In genomic region chr6:39146041-39146440, GRCm38 (mm10) we compare ENCODE assay signal across 8 mouse cellular contexts. TPM values are rescaled to one million over a fixed set of nuclear protein-coding genes. Genes with fewer than 3 reads are reported as not detected.
DNase-seq lines count a peak whose midpoint lies in the region; ATAC-seq and TF ChIP-seq lines count a peak whose summit lies in the region.
"Had no signal": no experiment of that assay in that cellular context is flagged by ENCODE, and none has a peak within 500 bp of the region (broad histone marks: within the 10 kb centered on the region; RNA-seq: fewer than 3 reads in every experiment).

No protein-coding gene starts in this region.

- peak; percentile 60 for DNase-seq in hindbrain, embryonic 14.5 days (ENCODE audit: low spot score)
- no peak for DNase-seq in hindbrain, embryonic 10.5 days (ENCODE audit: low spot score)
- DNase-seq in lung, embryonic 14.5 days: peak; percentile 59
- DNase-seq in lung, postnatal 4 days: no peak
- DNase-seq in Patski (ENCODE audit: low read depth, low spot score): no peak
- peak; percentile 17 for DNase-seq in forelimb bud, embryonic 11.5 days (ENCODE audit: low read depth, low spot score)
- DNase-seq in layer of hippocampus, postnatal 25 days (ENCODE audit: extremely low spot score in 1 of 2, low spot score in 1 of 2): no peak
- DNase-seq: heart, postnatal 36 days had no signal

- in situ Hi-C loops in Patski (cut with MboI; ENCODE audit: low pct_unique_long_range_greater_than_20kb): no loop called here

- 50% methylated on average over 6 of the region's 6 CpGs for WGBS in hindbrain, embryonic 14.5 days
- WGBS in hindbrain, embryonic 10.5 days: 61% methylated on average over 6 of the region's 6 CpGs
- 57% methylated on average over 6 of the region's 6 CpGs for WGBS in lung, embryonic 14.5 days

- no peak overlapping the region for H3K27ac ChIP-seq in hindbrain, embryonic 14.5 days
- no peak overlapping the region for H3K27ac ChIP-seq in hindbrain, embryonic 10.5 days
- H3K27ac ChIP-seq in lung, embryonic 14.5 days (ENCODE audit: low read depth): no peak overlapping the region

- POLR2A ChIA-PET in Patski (lab: Charles Lee): no interaction called here

- no peaks in the 10 kb centered on the region for H3K27me3 ChIP-seq in hindbrain, embryonic 14.5 days (ENCODE audit: control insufficient read depth, insufficient read depth, low read length)
- H3K27me3 ChIP-seq in hindbrain, embryonic 10.5 days (ENCODE audit: insufficient read depth, poor library complexity, severe bottlenecking): no peaks in the 10 kb centered on the region
- H3K27me3 ChIP-seq in lung, embryonic 14.5 days (ENCODE audit: insufficient read depth, low read length): no peaks in the 10 kb centered on the region
- no peaks in the 10 kb centered on the region for H3K27me3 ChIP-seq in Patski

- no peak overlapping the region for H3K9ac ChIP-seq in hindbrain, embryonic 14.5 days
- no peak overlapping the region for H3K9ac ChIP-seq in lung, embryonic 14.5 days

- no peak for ATAC-seq in hindbrain, embryonic 14.5 days (ENCODE audit: low FRiP score)
- ATAC-seq in lung, embryonic 14.5 days (ENCODE audit: insufficient read depth): no peak
- ATAC-seq in Patski: no peak

- H3K9me3 ChIP-seq in hindbrain, embryonic 14.5 days (ENCODE audit: control insufficient read depth, low read length): no peaks in the 10 kb centered on the region
- no peaks in the 10 kb centered on the region for H3K9me3 ChIP-seq in hindbrain, embryonic 10.5 days
- no peaks in the 10 kb centered on the region for H3K9me3 ChIP-seq in lung, embryonic 14.5 days (ENCODE audit: low read depth, low read length)

- H3K4me2 ChIP-seq in hindbrain, embryonic 14.5 days (replicated peaks): no peak overlapping the region
- no peak overlapping the region for H3K4me2 ChIP-seq in lung, embryonic 14.5 days

- H3K36me3 ChIP-seq in hindbrain, embryonic 14.5 days (replicated peaks; ENCODE audit: control insufficient read depth, insufficient read depth): peaks cover 83% of the 10 kb centered on the region
- H3K36me3 ChIP-seq in hindbrain, embryonic 10.5 days: peaks cover 88% of the 10 kb centered on the region
- peaks cover 61% of the 10 kb centered on the region for H3K36me3 ChIP-seq in lung, embryonic 14.5 days (ENCODE audit: insufficient read depth)

- H3K4me1 ChIP-seq in hindbrain, embryonic 14.5 days (replicated peaks; ENCODE audit: control insufficient read depth, insufficient read depth, low read length): no peaks in the 10 kb centered on the region
- no peaks in the 10 kb centered on the region for H3K4me1 ChIP-seq in hindbrain, embryonic 10.5 days (replicated peaks)
- no peaks in the 10 kb centered on the region for H3K4me1 ChIP-seq in lung, embryonic 14.5 days (ENCODE audit: insufficient read depth)

- CTCF ChIA-PET in Patski (lab: Charles Lee): interaction anchor here (0.9 to 1.5 kb wide), 3 partner anchors 9 to 14 kb away, joined by 3 to 5 read pairs (median 4); no protein-coding TSS in a partner anchor

- H3K4me3 ChIP-seq in hindbrain, embryonic 14.5 days (replicated peaks; ENCODE audit: low read length): no peak overlapping the region
- no peak overlapping the region for H3K4me3 ChIP-seq in hindbrain, embryonic 10.5 days
- no peak overlapping the region for H3K4me3 ChIP-seq in lung, embryonic 14.5 days (ENCODE audit: low read depth, low read length)

- peak; percentile 54 for TF ChIP-seq CTCF in lung, embryonic 14.5 days (IDR thresholded peaks at IDR 0.05; ENCODE audit: low read depth)
- TF ChIP-seq CTCF in Patski (IDR thresholded peaks at IDR 0.05): peak; percentile 45

RNA-seq across cellular contexts. Expression of gene Parp12, which starts 27.9 kb away (rescaled TPM):
- polyA plus RNA-seq in hindbrain, embryonic 14.5 days (2014; fragmentation: Nextera tagmentation; extraction: Ambion mirVana): 3.3 and 3.9 TPM in 2 replicates
- polyA plus RNA-seq in hindbrain, embryonic 10.5 days (2016; fragmentation: Nextera tagmentation; extraction: Ambion mirVana): 1.6 and 2.1 TPM in 2 replicates
- 7.4 and 9.8 TPM in 2 replicates for polyA plus RNA-seq in lung, embryonic 14.5 days (2014; fragmentation: Nextera tagmentation; extraction: Ambion mirVana)
- 29.1 TPM for polyA plus RNA-seq in Patski (2021)
- total RNA-seq in layer of hippocampus, postnatal 25 days (2021): 1 to 10 TPM; 4.6 to 6.0 TPM

Comparison
In these comparisons a context has a peak if more than half of its experiments do, and no peak if none do; other contexts are left out.
1. DNase-seq: peak in hindbrain, embryonic 14.5 days (single experiment), lung, embryonic 14.5 days (single experiment) and forelimb bud, embryonic 11.5 days (single experiment); none in hindbrain, embryonic 10.5 days (single experiment), lung, postnatal 4 days (0 of 2), Patski (single experiment) and layer of hippocampus, postnatal 25 days (0 of 2).